Mouse (Mus musculus): ENCODE data around the gene Plekhg2.
A peak's percentile ranks its signal among the peaks of the same experiment; 100 is the strongest.

Plekhg2 gene

DNA sequence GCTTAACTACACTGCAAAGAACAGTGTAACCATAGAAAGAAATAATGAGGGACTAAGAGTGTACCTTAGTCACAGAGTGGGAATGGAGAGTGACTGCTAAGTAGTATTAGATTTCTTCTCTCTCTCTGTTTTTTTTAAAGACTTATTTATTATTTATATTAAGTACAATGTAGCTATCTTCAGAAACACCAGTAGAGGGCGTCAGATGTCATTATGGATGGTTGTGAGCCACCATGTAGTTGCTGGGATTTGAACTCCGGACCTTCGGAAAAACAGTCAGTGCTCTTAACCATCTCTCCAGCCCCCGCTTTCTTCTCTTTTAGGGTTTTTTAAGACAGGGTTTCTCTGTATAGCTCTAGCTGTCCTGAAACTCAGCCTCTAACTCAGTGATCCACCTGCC is 45.9 kb downstream of the Plekhg2 start:
- no peak for DNase-seq

DNA sequence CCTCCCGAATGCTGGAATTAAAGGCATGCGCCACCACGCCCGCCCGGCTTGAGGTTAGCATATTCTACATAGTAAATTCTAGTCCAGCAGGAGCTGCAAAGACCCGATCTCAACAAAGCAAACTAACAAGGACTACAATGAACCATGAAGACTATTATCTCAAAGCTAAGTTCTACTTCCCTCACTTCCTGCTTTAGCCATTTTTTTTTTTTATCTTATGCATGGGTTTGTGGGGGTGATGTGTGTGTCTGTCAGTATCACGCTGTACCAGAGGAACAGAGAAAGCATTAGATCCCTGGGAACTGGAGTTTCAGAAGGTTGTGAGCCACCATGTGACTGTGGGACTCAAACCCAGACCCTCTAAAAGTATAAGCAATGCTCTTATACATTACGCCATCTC is 47.1 kb downstream of the Plekhg2 start:
- DNase-seq: no peak

DNA sequence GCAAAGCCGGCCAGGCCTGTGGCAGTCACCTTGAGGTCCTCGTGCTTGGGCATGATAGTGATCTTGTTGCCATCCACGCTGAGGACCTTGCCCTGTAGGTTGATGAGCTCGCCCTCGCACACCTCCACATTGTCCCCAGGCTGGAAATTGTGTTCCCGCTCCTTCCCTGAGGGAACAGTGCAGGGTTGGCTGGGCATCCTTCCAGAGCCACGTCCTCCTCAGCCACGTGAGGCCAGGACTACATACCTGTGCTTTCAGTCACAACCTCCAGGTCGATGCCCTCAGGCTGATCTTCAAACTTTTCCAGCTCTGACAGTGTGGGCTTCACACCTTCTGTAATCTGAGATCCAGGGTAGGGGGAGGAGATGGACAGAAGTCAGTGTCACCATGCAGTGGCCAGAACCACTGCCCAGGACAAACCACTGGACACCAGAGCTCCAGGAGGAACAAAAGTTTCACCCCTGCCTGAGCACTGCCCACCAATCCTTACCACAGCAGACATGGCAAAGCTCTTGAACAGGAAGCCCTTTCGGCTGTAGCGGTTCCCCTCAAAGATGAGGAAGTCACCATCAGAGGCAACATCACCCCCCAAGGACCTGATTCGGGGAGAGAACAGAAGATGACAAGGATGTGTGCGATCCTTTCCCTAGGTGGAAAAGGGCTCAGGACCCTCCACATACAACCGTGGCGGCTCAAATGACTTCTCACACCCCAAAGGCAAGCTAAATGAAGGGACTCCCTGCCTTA is 50.3 kb downstream of the Plekhg2 start:
- no peak for DNase-seq

DNA sequence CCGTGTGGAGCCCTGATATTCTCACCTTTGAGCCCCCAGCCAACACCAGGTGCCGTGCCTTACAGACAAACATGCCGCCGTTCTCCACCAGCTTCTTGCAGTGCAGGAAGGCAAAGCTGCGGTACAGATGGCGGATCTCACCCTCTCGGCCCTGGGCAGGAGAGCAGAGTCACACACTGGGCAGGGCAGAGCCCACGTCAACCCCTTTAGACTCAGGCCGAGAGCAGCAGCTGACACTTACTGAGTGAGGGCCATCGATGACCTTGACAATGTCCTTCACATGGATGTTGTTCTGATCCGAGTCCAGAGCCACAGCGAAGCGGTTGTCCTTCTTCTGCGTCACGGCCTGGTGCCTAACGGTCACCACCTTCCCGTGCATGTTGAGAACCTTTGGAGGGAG is 53.7 kb downstream of the Plekhg2 start:
- DNase-seq: no peak

DNA sequence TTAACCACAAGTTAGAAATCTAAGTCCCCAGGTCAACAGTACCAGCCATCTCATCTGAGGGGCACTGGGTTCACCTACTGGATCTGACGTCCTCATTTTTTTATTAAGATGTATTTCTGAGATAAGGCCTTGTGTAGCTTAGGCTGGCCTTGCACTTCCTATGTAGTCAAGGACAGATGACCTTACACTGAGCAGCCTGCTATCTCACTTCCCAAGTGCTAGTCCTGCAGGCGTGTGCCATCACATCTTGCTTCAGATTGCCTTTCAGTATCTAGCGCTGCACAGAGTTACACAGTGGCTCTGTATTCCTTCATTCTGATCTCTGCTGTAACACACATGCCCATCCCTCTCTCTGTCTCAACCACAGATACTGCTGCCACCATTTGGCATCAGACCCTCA is 54.4 kb downstream of the Plekhg2 start:
- no peak for DNase-seq

DNA sequence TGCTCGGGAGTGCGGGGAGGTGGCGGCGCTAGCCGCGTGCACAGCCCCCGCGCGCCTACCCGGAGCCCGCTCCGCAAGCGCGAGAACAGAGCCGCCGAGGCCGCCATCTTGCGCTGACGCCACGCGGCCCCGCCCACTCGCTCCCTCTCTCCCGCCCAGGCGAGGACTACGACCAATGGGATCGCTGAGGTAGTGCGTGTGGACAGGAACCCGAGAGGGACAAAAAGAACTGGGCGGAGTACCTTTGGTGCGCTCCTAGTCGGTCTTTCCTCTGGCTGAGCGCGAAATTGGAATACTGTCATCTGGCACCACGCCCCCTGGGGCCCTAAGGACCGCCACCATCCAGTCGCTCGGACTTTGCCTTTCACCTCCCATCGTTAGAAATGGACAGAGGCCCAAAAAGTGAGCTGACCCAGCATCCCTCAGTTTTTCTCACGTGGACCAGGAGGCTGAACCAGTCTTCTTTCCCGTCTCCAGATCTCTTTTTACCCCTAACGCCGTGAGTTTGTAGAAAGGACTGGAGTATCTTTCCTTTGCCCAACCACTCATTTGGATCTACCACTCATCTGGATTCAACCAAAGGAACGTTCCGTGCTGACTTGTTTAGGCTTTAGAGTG is 60.4 kb downstream of the Plekhg2 start, which contains the start of gene Timm50:
Timm50 (minus strand) TSS at position 147 of the 618 bp plus-strand sequence.
- DNase-seq: peak; percentile 98

DNA sequence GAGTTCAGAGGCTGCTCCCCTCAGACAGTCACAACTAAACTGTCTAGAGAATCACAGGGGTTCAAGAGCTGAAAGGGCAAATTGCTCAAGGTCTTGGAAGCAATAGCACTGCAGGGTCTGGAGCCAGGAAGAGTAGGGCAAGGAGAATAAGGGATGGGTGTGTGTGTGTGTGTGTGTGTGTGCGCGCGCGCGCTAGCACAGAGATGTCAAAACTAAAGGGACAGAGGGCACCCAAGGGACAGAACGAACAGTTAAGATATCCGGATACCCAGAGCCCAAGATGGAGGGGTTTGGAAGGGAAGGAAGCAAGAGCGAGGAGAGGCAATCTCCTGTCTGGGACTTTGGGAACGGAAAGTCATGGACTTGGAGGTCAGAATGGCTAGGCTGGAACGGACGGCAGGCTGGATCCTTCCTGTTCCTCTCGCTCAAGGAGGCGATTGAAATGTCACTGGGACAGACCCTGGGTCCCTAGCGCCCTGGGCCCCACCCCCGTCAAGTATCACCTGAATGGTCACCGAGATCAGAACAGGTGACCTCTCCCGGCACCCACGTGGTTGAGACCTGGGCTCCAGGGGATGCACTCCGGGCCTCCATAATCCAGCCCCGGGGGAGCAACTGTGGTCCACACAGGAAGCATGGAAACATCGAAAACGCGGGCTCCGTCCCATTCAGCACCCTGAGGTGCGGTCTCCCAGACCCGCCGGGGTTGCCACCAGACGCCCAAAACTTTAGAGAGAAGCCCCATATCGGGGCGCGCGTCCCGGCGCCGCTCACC is 61.1 kb downstream of the Plekhg2 start:
- no peak for DNase-seq

DNA sequence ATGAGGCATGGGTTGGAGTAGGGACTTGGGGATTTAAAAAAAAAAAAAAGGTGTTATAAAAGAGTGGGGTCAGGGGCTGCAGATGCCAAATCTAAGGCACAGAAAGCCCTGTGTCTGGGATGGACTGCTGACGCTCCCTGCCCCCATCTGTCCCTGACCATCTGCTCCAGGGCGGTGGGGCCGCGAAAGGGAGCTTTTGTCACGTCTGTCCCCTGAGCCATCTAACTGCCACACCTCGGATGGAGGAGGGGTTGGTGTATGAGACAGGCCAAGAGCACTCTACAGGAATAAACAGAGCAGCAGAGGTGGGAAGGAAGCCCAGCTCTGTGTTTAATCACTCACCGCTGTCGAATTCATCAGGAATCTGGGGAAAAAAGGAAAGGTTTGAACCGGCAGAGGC is 62.7 kb downstream of the Plekhg2 start:
- peak; percentile 43 for DNase-seq

Data from embryo, embryonic 11 days (tissue).